Mouse (Mus musculus): Measurements from ENCODE around the gene Nmt1.
A peak's percentile ranks its signal among the peaks of the same experiment; 100 is the strongest.

Gene Nmt1

DNA sequence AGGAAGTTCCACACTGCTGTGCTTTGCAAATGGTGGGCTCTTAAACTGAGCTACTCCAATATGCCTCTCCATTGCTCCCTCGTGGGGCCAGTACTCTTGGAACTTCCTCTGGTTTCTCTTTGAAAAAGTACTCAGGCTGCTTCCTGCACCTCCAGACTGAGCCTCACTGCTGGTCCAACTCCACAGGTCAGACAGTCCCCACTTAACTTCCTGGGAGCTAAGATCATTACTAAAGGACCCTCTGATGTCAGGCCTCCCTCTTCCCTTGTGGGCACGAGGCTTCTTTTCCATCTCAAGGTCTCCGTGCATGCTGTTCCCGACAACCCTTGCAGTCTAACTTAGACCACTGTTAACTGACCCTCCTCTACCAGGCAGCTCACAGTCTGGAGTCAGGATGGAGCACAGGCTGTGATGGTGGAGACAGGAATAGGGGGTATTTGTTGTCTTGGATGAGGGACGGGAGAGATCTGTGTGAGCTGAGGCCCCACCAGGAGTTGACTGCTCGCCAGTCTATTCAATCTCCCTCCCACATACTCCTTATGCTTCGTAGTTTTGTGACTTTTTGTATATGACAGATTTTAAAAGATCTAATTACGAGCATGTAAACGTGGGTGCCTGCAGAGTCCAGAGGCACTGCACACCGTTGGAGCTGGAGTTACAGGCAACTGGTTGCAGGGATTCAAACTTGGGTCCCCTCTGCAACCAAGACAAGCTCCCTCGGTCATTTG is 22.6 kb upstream of the Nmt1 start:
- DNase-seq, result no peak

- DNase-seq, result peak in 1 of 2 experiments; percentile 41
These were observed 21.5 kb upstream of the Nmt1 start for GRCm38 (mm10) chr11:103006286-103007000.

DNA sequence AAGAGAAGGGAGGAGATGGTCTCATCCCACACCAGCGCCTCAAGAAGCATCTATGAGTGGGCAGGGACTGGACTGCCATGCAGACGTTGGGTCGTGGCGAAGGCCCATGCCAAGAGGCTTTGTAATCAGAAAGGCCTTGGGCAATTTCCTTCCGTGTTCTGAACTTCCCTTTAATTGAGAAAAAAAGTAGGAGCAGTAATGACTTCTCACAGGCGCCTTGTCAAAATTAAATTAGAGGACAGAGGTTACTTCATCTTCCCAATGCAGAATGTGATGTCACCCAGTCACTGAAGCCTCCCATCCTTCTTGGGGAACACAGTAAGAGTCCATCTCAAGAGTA is 21.0 kb upstream of the Nmt1 start:
- no peak for DNase-seq

- DNase-seq, result no peak
These were observed 19.4 kb upstream of the Nmt1 start for GRCm38 (mm10) chr11:103008558-103008957.

DNA sequence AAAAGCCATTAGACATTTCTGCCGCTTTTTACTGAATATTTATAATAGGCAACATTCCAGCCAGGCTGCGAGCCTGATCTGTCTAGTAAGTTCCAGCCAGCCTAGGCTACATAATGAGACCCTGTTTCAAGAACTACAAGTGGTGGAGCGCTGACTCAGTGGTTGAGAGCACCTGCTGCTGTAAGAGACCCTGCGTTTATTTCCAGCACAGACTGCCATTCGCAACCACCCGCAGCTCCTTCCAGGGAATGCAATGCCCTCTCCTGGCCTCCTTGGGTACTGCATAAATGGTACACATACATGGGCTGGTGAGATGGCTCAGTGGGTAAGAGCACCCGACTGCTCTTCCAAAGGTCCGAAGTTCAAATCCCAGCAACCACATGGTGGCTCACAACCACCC is 18.8 kb upstream of the Nmt1 start:
- peak; percentile 54 to 67 for DNase-seq

- DNase-seq, result no peak
These were observed 17.4 kb upstream of the Nmt1 start for GRCm38 (mm10) chr11:103010454-103011205.

GRCm38 (mm10) chr11:103011206-103011497 is 16.8 kb upstream of the Nmt1 start:
- no peak for DNase-seq

DNA sequence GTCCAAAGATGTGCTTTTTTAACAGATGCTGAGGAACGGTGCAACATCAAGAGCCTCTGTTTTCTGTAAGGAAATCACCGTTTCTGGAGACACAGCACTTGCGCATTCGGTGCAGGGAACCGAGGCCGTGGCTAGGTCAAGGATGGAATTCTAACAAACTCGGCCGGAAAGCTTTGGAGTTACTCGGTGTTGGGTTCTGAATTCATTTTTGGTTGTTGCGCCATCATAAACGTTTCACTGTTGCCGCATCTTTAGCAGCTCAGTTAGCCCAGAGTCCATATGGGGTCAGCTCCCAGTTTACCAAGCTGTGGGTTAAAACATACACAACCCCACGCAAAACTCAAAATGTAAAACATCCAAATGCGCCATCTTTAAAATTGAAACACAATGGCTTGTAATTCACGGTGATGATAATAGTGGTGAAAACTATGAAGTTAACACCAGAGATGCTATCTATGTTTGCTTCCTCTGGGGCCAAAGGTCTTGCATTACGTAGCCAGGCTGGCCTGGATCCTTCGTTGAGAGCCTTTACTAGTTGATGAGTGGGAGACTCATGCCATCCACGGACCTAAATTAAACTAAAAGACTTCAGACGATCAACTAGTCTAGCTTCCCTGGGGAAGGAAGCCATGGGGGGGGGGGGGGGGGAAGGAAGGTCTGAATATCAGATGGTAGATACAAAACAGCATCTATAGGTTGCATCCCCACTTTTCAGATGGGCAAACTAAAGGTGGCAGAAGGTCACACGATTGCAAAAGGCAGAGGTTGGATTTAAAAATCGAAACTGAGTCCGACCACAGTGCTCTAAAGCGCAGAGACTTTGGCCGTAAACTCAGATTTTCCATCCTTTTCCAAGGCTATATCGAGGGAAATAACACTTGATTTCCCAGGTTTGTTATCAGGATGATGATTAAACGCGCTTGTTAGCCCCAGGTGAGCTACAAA is 11.8 kb upstream of the Nmt1 start:
- DNase-seq, result no peak

DNA sequence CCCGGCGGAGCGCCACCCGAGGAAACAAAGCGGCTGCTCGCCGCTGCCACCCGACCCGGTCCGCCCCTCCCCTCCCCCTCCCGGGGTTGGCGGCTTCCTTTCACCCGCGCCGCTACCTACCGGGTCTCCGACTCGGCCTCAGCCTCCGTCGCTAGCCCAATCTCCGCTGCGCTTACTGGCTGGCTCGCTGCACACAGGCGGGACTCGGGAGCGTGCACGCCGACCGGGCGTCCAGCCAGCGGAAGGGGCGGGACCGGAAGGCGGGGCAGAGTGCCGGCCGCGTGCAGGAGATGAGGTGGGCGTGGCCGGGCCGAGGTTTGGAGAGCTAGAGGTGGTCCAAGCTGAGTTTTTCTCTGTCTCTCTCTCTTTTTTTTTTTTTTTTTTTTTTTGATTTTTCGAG is 11.1 kb upstream of the Nmt1 start:
- peak; percentile 100 for DNase-seq

DNA sequence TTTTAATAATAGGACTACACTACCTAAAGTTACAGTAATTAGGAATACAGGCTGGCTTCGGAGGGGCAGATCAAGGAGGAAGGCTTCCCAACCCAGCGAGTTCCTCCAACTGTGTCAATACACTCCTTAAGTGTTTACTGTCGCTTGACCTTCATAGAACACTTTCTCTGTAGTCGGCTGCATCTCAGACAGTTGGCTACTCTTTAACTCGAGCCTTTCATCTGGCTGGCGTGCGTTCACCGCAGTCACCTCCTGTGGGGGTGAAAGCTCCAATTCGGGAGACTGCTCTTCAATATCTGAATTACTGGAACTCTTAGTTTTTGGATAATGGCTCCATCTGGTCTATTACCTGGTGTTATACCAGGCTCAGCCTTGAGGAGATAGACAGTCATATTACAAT is 10.3 kb upstream of the Nmt1 start:
- no peak for DNase-seq

DNA sequence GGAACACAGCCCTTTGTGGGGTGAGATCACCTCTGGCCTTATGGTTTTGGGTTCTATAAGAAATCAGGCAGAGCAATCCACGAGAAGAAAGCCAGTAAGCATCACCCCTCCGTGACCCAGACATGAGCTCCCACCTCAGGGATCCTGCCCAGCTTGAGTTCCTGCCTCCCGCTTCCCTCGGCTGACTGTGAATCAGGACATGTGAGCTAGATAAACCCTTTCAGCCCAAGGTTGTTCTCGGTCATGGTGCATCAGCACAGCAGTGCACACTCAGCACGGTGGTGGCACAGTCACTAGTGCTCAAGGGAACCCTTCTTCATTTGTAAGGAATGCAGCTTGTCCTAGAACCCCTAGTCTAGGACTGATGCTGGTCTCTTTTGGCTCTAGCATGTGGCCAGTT is 9.1 kb upstream of the Nmt1 start:
- no peak for DNase-seq

DNA sequence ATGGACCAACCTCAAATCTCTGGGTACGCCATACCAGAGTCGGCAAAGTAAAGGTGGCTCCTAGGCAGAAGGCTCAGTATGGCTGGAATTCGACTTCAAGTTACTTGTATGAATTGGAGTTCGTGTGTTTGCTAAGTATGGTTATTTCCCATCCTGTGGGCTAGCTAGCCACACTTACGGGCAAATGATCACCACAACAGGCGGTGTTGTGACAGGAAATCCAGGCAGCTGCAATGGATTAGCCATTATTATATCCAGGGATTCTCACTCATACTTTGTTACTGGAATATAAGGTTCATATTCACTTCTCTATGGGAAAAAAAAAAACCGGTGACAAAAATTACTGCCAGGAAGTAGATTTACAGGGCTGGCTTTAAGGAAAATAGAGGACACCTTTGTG is 8.7 kb upstream of the Nmt1 start:
- DNase-seq, result no peak

DNA sequence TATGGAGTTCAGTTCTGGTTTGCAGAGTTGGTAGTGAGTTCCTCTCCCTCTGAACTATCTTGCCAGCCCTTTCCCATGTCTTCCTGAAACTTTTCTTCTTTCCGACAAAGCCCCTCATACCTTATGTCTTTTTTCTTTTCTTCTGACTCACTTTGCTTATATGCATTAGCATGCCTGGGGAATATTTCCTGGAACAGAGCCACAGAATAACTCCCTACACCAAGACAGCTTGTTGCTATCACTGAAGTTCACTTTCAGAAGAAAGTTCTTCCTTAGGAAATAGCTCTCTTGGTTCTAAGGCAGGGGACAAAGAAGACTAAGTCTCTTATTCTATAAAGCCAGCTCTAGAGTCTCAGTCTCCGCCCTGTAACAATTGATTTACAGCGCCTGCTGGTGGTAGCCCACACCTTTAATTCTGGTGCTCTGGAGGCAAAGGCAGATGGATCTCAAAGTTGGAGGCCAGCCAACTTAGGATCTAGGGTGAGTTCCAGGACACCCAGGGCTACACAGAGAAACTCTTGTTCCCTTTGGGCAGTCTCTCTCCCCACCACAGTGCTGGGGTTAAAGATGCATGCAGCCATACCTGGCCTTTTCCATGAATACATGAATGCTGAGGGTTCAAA is 7.2 kb upstream of the Nmt1 start:
- DNase-seq, result peak; percentile 44 to 55

DNA sequence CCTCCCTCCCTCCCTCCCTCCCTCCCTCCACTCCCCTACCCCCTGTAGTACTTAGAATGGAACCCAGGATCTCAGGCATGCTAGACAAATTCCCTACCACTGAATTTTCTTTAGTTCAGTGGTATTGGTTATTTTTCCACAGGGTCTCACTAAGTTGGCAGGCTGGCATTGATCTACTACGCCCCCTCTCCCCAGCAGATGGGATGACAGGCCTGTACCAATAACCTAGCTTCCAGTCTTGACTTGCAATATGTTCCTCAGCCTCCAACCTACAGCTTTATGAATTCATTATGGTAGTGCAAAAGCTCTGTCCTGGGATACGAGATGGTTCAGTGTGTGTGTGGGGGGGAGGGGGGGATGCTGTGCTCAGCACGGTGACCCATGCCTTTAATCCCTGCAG is 4.0 kb upstream of the Nmt1 start:
- DNase-seq, result no peak

DNA sequence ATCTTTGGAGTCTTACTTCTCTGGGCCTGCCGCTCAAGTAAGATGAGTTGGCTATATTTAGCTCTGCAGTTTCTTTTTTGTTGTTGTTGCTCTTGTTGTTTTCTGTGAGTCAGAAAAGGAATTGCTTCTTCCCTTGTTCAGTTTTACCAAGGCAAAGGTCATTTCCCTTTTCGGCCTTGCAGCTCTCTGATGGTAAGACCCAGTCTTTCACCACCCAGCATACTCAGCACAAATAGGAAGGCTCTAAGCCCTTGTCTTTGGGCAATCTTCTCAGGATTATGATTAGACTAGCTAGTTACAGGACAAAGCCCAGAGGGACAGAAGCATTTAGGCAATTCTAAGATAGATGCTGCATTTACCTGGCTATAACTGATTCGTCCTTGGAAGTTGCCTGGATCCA is 1.1 kb upstream of the Nmt1 start:
- no peak for DNase-seq

- DNase-seq, result no peak
These were observed 317 bp upstream of the Nmt1 start for GRCm38 (mm10) chr11:103027570-103028175.

- DNase-seq, result no peak
These were observed 5.0 kb downstream of the Nmt1 start for GRCm38 (mm10) chr11:103033030-103033429.

- no peak for DNase-seq
These were observed 7.0 kb downstream of the Nmt1 start for GRCm38 (mm10) chr11:103035007-103035406.

DNA sequence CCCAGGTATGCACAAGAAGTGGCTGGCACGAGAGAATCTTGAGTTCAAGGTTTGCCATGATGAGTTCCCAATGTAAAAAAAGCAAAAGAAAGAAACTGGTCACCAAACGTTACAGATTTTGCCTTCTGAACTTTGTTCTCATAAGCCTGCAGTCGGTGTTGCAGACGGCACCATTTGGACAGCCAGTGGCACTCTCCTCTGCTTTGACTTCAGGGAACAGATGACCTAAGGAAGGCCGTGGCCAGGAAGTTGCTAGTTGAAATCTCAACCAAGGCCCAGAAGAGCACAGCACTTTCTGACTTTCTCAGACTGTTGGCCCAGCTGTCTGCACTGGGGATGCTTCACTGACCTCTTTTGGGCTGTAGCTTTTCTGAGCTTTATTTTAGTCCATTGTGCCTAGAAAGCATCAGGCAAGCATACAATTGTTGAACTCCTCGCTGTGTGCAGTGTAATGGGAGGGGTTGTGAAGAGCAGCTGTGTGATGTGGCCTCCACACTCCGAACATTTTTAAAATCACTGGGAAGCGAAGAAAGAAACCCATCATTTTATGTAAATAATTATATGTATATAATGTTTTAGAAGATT is 9.0 kb downstream of the Nmt1 start:
- DNase-seq, result no peak

DNA sequence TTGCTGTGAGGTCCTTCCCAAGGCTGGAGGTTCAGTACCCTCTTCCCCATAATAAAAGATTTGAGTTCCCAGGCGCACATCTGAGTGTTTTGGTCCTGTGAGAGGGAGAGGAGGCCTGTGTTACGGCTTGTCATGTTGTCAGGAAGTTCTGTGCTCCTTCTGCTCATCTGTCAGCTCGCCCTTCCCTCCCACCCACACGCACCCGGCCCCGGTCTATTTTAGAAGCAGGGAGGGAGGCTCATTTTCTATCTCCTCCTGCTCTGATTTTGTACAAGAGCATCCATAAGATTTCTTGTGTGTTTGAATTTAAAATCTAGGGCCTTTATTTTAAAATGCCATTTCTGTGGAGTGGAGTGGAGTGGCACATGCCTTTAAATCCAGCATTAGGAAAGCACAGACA is 10.0 kb downstream of the Nmt1 start:
- DNase-seq, result no peak

DNA sequence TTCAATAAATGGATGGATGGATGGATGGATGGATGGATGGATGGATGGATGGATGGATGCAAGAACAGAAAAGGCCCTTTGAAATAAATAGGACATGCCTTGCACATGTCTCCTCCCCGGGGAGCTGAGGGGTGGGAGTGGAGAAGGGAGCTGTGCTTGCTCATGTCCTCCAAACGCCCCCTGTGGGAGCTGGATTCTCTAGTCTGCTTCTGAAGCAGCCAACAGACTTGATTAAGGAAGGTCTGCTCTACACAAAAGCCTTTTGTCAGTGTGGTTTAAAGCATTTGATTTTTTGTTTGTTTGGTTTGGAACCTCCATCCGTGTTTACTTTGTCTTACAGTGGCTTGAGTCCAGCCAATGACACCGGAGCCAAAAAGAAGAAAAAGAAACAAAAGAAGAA is 14.8 kb downstream of the Nmt1 start:
- DNase-seq, result peak in 1 of 2 experiments; percentile 31

GRCm38 (mm10) chr11:103043982-103044381 is 16.0 kb downstream of the Nmt1 start:
- no peak for DNase-seq

Data from cerebellum, postnatal 10 days (tissue).